Mouse (Mus musculus): Measurements from ENCODE around the gene Cygb. TPM values are rescaled to one million over a fixed set of nuclear protein-coding genes. Genes with fewer than 3 reads are reported as not detected.
A peak's percentile ranks its signal among the peaks of the same experiment; 100 is the strongest.

The Cygb gene
- polyA plus RNA-seq (2015; fragmentation: Nextera tagmentation; extraction: Ambion mirVana): 2.6 TPM in 2 replicates

- no peaks in the 10 kb centered on the region for H3K36me3 ChIP-seq
- H3K27me3 ChIP-seq (replicated peaks): peaks cover 61% of the 10 kb centered on the region
- no peak within 1 kb of the TSS for H3K27ac ChIP-seq (replicated peaks)
- no peak for ATAC-seq (ENCODE audit: extremely low read depth, insufficient number of reproducible peaks, low FRiP score, low TSS enrichment)
- 5% methylated on average over 27 of the region's 28 CpGs for WGBS
- H3K9ac ChIP-seq: peak within 1 kb of the TSS; percentile 82
- H3K4me1 ChIP-seq: peaks cover 41% of the 10 kb centered on the region
- H3K4me2 ChIP-seq: peak within 1 kb of the TSS; percentile 94
- H3K4me3 ChIP-seq: peak within 1 kb of the TSS; percentile 61
- no peaks in the 10 kb centered on the region for H3K9me3 ChIP-seq
Measured at GRCm38 (mm10) chr11:116654255-116654821, at the start of gene Cygb. Cygb (minus strand) TSS chr11:116654313.

DNA sequence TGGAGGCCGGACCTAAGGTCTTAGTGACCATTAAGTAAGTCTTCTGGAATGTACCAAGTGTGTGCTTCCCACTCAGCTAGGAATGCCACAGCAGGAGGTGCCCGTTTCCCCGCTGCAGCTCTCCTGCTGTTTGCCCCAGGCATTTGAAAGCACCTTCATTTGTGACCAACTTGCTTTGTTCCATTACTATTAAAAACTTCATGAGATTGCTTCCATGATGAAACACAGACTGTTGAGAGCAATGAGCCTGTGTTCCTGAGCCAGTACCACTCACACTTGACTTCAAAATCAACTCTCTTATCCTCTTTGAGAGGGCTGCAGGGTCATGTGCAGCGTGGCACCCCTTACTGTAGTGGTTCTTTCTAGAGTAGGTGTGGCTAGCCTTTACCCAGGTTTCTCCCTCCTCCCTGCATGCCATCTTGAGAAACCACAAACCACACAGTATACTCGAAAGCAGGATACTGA lies 47.3 kb upstream of the Cygb start:
- Histone ChIP-seq H3K4me1 (peaks cover 13% of the 10 kb centered on the region; the same call in 1 of the 2 replicates), H3K27ac (replicated peaks) (no peak overlapping the region), H3K9ac (no peak overlapping the region), H3K4me2 (no peak overlapping the region), H3K36me3 (no peaks in the 10 kb centered on the region), H3K27me3 (replicated peaks) (peaks cover 23% of the 10 kb centered on the region), H3K9me3 (no peaks in the 10 kb centered on the region; the same call in 1 of the 2 replicates), H3K4me3 (no peak overlapping the region)
- 39% methylated on average over 5 of the region's 5 CpGs for WGBS
- ATAC-seq (ENCODE audit: extremely low read depth, insufficient number of reproducible peaks, low FRiP score, low TSS enrichment): no peak

- 61% methylated on average over 9 of the region's 9 CpGs for WGBS
- no peak for ATAC-seq (ENCODE audit: extremely low read depth, insufficient number of reproducible peaks, low FRiP score, low TSS enrichment)
- peaks cover 59% of the 10 kb centered on the region for H3K27me3 ChIP-seq (replicated peaks)
Measured at GRCm38 (mm10) chr11:116697521-116697920, 43.4 kb upstream of the Cygb start.

GRCm38 (mm10) chr11:116696426-116696825 lies 42.3 kb upstream of the Cygb start:
- no peak overlapping the region for H3K27ac ChIP-seq (replicated peaks)
- H3K36me3 ChIP-seq: no peaks in the 10 kb centered on the region
- no peak overlapping the region for H3K4me2 ChIP-seq
- H3K4me1 ChIP-seq: peaks cover 24% of the 10 kb centered on the region
- no peak for ATAC-seq (ENCODE audit: extremely low read depth, insufficient number of reproducible peaks, low FRiP score, low TSS enrichment)
- H3K27me3 ChIP-seq (replicated peaks): peaks cover 65% of the 10 kb centered on the region
- 76% methylated on average over 4 of the region's 4 CpGs for WGBS
- no peak overlapping the region for H3K9ac ChIP-seq
- no peak overlapping the region for H3K4me3 ChIP-seq
- no peaks in the 10 kb centered on the region; the same call in 1 of the 2 replicates for H3K9me3 ChIP-seq

More at GRCm38 (mm10) chr11:116697521-116697920, 43.4 kb upstream of the Cygb start:
- Histone ChIP-seq H3K27ac (replicated peaks) (no peak overlapping the region), H3K9ac (no peak overlapping the region), H3K36me3 (no peaks in the 10 kb centered on the region), H3K4me3 (no peak overlapping the region), H3K9me3 (no peaks in the 10 kb centered on the region; the same call in 1 of the 2 replicates), H3K4me2 (no peak overlapping the region), H3K4me1 (peaks cover 26% of the 10 kb centered on the region)

- H3K9me3 ChIP-seq: no peaks in the 10 kb centered on the region
- WGBS: 31% methylated on average over 23 of the region's 23 CpGs
- H3K9ac ChIP-seq: no peak overlapping the region
- no peaks in the 10 kb centered on the region for H3K36me3 ChIP-seq
- H3K27ac ChIP-seq (replicated peaks): no peak overlapping the region
- no peak overlapping the region for H3K4me3 ChIP-seq
- H3K4me1 ChIP-seq: peaks cover 18% of the 10 kb centered on the region
- H3K4me2 ChIP-seq: peak overlapping the region; percentile 91; the same call in 1 of the 2 replicates
- peaks cover 65% of the 10 kb centered on the region for H3K27me3 ChIP-seq (replicated peaks)
- no peak for ATAC-seq (ENCODE audit: extremely low read depth, insufficient number of reproducible peaks, low FRiP score, low TSS enrichment)
Measured at GRCm38 (mm10) chr11:116695194-116695880, 41.2 kb upstream of the Cygb start.

DNA sequence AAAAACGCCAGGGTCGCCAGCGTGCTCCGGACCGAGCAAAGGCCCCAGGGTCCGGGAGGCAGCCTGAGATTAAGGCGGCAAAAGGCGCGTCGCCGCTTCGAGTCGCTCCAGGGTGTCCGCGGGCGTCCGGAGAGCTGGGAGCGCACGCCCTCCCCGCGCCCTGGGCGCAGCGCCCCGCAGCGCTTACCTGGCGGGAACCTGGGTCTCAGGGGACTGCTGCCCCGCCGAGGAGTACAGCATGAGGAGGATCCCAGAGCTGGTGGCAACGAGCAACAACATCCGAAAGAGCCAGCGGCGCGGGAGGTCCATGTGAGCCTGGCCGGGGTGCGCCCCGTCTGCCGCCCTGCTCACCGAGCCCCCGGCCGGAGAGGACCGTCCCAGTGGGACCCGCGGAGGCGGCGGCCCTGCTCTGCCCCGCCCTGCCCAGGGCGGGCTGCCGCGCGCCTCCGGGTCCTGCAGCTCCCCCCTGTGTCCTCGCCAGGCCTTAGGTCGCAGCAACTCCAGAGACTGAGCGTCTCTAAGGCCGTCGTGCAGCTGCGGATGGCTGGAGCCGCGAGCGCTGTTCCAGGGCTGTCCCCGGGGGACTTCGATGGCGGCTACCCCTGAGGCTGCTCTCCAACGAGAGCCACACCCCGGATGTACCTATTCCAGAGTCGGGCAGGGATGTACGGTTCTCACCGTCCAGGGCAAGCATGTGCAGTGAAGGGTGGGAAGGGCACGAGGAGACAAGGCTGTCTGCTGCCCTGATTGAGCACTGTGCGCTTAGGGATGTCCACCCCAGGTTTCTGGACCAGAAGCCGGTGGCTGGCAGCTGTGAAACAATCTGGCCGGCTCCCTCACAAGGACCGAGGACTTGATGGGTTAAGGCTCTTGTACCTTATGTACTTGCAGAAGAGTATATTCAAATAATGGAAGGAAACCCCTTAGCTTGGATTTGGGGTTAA lies 40.4 kb upstream of the Cygb start:
- Histone ChIP-seq H3K27me3 (replicated peaks) (peaks cover 65% of the 10 kb centered on the region), H3K4me3 (peak overlapping the region; percentile 61), H3K4me1 (peaks cover 18% of the 10 kb centered on the region), H3K4me2 (peak overlapping the region; percentile 91), H3K9ac (peak overlapping the region; percentile 79), H3K9me3 (no peaks in the 10 kb centered on the region), H3K36me3 (no peaks in the 10 kb centered on the region), H3K27ac (replicated peaks) (no peak overlapping the region)
- under 1% methylated on average over 72 of the region's 73 CpGs for WGBS
- no peak for ATAC-seq (ENCODE audit: extremely low read depth, insufficient number of reproducible peaks, low FRiP score, low TSS enrichment)

- Histone ChIP-seq H3K27ac (replicated peaks) (no peak overlapping the region), H3K27me3 (replicated peaks) (peaks cover 65% of the 10 kb centered on the region), H3K4me1 (peaks cover 18% of the 10 kb centered on the region), H3K9me3 (no peaks in the 10 kb centered on the region), H3K9ac (peak overlapping the region; percentile 79), H3K36me3 (no peaks in the 10 kb centered on the region), H3K4me3 (peak overlapping the region; percentile 61), H3K4me2 (peak overlapping the region; percentile 91)
- WGBS: 32% methylated on average over 4 of the region's 4 CpGs
- no peak for ATAC-seq (ENCODE audit: extremely low read depth, insufficient number of reproducible peaks, low FRiP score, low TSS enrichment)
Measured at GRCm38 (mm10) chr11:116693899-116694249, 39.8 kb upstream of the Cygb start.

- H3K27ac ChIP-seq (replicated peaks): no peak overlapping the region
- H3K36me3 ChIP-seq: peaks cover 2% of the 10 kb centered on the region; the same call in 1 of the 2 replicates
- no peak for ATAC-seq (ENCODE audit: extremely low read depth, insufficient number of reproducible peaks, low FRiP score, low TSS enrichment)
- H3K9ac ChIP-seq: no peak overlapping the region
- H3K9me3 ChIP-seq: no peaks in the 10 kb centered on the region
- no peak overlapping the region for H3K4me3 ChIP-seq
- H3K4me1 ChIP-seq: peaks cover 12% of the 10 kb centered on the region
- H3K27me3 ChIP-seq (replicated peaks): peaks cover 37% of the 10 kb centered on the region
- H3K4me2 ChIP-seq: no peak overlapping the region
- WGBS: 62% methylated on average over 18 of the region's 18 CpGs
Measured at GRCm38 (mm10) chr11:116690701-116691575, 36.8 kb upstream of the Cygb start.

DNA sequence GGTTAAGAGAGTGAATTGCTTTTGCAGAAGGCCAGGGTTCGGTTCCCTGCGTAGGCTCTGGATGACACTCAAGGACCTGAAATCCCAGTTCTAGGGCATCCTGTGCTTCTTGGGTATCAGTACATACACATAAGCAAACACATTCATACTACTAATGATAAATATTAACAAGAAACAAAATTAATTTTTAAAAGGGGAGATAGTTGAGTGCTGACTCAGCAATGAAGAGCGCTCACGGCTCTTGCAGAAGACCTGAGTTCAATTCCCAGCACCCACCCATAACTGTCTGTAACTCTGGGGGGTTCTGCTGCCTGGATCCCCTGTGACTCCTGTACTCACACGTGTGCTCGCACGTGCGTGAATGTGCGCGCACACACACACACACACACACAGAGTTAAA lies 35.5 kb upstream of the Cygb start:
- Histone ChIP-seq H3K4me2 (no peak overlapping the region), H3K27me3 (replicated peaks) (peaks cover 24% of the 10 kb centered on the region), H3K4me1 (peaks cover 8% of the 10 kb centered on the region), H3K27ac (replicated peaks) (no peak overlapping the region), H3K36me3 (peaks cover 13% of the 10 kb centered on the region), H3K9me3 (no peaks in the 10 kb centered on the region), H3K4me3 (no peak overlapping the region), H3K9ac (no peak overlapping the region)
- ATAC-seq (ENCODE audit: extremely low read depth, insufficient number of reproducible peaks, low FRiP score, low TSS enrichment): no peak
- 95% methylated on average over 10 of the region's 10 CpGs for WGBS

DNA sequence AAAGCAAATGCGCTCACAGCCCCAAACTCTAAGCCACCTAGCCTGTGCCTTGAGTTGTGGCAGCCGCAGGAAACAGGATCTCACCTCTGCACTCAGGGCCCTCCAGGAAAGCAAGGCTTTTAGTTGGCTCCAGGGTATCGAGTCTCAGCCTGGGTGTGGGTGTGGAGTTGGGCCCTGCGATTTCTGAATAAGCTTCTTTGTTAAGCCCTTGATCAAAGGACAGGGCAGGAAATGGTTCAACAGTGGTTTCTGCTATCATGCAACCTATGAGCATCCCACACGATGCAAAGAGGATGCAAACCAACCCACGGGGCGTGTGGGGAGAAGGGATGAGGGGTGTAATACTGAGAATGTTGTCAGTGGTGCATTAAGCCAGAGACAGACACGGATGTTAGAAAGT lies 33.8 kb upstream of the Cygb start:
- H3K4me3 ChIP-seq: no peak overlapping the region
- H3K27ac ChIP-seq (replicated peaks): no peak overlapping the region
- WGBS: 73% methylated on average over 8 of the region's 8 CpGs
- peaks cover 22% of the 10 kb centered on the region for H3K36me3 ChIP-seq
- no peaks in the 10 kb centered on the region for H3K9me3 ChIP-seq
- H3K4me2 ChIP-seq: no peak overlapping the region
- no peaks in the 10 kb centered on the region for H3K4me1 ChIP-seq
- H3K9ac ChIP-seq: no peak overlapping the region
- no peak for ATAC-seq (ENCODE audit: extremely low read depth, insufficient number of reproducible peaks, low FRiP score, low TSS enrichment)
- H3K27me3 ChIP-seq (replicated peaks): peaks cover 9% of the 10 kb centered on the region
